Mouse (Mus musculus) cerebellum, adult 2 months (tissue): Measurements from ENCODE around the gene Ubxn4.

Source experiments
- CTCF ChIP-seq: fragments of 200-500 bp; IDR thresholded peaks from 2 replicates; pipeline ENCODE4 v1.5.1; 2011; ENCODE audit warnings: low read depth, mild to moderate bottlenecking, control low read depth, low read length, moderate library complexity, borderline replicate concordance; ENCODE audit not compliant: insufficient read depth
- POLR2A ChIP-seq: fragments of 200-500 bp; IDR thresholded peaks from 2 replicates; pipeline ENCODE4 v1.6.1; 2011; ENCODE audit warnings: low read length, control low read depth, borderline replicate concordance; ENCODE audit not compliant: insufficient read depth

GRCm38 (mm10) chr1:128270731-128271130, 27.0 kb downstream of the Ubxn4 start:
- TF ChIP-seq POLR2A (no peak), CTCF (no peak)
